Mouse (Mus musculus): ENCODE results near the gene Tulp1.

DNA sequence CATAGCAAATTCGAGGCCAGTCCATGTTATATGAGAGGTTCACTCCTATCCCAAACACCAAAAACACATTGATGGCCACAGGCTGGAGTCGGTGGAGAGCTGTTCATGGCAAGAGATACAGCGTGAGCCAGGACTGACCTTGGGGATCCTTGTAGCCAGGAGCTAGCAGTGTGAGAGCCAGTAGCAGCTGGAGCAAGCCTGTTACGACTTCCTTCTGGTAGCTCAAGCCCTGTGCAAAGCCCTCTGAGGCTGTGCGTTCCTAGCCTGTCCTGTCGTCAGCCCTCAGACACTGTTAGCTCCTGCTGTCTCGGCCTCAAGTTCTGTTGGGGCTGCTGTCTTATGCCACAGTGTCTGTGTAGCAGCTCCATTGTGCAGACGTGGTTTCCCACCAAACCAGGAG is 41.2 kb downstream of the Tulp1 start:
- TF ChIP-seq CTCF (IDR thresholded peaks at IDR 0.05; ENCODE audit: borderline replicate concordance, insufficient read depth, low read length) = no peak
- no peak for TF ChIP-seq POLR2A (IDR thresholded peaks at IDR 0.05; ENCODE audit: low read depth, low read length)

Data from embryonic fibroblast, embryonic 13.5 days (primary cell).